Mouse (Mus musculus) fibroblast of lung, adult 2 months (primary cell): ENCODE measurements around the gene Rnf144a.

Experiments
- DNase-seq: peaks from one replicate; pipeline ENCODE4 v3.0.0-alpha.2; 2011; ENCODE audit warnings: low read depth

Gene Rnf144a

DNA sequence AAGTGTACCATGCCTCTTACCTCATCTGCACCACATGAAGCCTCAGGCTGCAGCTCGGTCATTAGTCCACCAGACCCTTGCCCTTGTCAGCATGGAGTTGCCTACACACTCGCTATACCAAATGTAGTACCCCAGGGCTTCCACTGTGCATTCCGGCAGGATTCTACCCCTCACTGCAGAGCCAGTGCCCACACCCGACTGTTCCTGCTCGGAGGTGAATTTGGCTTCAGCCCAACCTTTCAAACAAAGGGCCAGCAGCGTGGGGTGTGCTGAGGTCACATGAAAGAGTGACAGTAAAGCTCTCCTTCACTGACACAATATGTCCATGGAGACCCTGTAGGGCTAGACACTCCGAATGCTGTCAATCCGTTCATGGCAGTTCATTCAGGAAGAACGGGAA is 6.3 kb downstream of the Rnf144a start:
- DNase-seq = no peak

DNA sequence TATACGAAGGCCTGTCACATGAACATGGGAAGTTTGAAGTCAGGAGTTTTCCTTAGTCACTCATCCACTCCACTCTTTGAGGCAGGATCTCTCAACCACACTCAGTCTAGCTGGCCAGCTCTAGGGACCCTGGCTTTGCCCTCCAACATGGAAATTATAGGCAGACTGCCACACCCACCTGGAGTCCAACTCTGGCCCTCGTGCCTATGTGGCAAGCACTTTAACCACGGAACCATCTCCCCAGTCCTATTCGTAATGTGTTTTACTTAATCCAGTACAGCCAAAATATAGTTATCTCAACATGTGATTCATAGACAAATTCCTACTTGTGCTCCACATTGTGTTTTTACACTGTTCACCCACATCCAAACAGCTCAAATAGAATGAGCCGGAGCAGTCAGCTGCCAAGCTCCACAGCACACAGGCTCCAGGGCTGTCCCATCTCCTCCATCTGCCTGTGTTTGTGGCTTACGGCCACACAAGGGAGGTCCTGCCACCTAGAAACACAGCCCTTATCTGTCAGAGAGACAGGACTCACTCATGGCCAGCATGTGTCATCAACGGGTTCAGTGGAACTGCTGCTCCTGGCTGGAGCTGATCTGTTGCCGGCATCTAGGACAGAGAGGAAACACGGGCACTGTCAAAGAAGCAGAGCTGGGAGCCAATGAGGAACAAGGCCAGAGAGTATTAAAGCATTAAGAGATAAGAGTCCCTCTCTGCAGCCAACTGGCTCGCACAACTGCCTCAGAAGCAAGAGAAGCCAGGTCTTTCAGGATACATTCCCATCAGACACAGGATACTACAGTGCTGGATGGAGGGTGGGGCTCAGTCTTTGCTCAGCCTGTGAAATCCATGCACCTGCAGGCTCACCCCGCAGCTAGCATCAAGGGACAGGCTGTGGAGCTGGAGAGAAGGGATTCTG is 10.0 kb downstream of the Rnf144a start:
- no peak for DNase-seq

DNA sequence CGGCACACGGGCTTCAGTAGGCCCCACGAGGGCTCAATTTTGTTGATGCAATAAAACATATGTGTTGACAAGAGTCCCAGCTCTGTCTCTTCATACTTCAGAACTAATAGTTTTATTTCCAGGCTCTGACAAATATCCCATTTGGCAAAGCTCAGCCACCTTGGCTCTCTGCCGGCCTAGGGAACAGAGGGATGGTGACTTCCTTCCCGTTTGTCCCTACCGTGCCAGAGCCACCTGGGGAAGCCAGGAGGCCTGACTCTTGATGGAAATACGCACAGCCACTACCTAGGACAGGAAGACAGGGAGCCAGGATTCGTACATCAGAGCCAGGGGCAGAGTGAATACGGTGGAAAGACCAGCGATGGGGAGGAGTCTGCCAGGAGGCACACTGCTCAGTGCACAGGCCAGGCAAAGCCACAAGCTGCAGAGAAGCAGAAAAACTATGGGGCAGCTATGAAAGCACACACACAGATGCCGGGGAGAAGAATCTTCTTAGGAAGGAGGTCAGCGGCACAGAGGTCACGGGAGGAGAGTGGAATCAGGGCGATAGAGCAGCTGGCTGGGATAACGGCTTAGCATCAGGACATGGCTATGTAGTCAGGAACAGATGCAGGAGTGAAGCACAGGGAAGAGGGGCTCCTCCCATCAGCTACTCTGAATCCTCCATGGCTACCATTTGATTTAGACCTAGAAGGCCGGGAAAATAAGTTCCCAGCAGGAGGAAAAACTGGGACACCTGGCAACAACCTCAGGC is 11.5 kb downstream of the Rnf144a start:
- DNase-seq = no peak

DNA sequence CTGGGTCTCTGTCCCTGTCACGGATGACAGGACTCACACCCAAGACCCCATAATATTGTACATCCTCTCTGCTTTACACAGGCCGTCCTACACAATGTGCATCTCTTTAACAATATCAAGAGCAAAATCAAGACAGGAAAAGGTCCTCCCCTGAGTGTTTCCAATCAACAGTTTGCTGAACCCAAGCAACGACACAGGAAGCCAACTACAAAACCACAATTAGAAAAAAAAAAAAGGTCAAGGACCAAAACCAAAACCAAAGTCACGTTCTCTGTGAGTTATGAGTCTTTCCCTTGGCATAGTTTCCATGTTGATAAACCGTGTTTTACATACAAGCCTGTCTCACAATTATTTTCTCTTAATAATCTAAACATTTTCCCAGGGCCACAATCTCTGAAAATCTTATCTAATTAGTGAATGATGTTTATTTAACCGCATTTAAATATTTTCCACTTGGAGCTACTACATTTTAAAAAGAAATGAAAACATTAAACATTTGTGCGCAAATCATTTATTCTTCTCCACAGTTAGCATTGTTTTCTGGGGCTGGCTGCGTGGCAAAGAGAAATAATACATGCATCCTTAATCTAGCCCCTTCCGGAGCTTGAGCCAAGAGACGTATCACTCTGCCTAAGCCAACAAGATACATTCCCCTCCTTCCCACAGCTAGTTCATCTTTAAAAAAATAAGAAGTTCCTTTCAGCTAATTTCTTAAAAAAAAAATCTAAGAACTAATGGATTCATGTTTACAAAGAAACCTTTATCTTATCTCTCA is 13.2 kb downstream of the Rnf144a start:
- no peak for DNase-seq

DNA sequence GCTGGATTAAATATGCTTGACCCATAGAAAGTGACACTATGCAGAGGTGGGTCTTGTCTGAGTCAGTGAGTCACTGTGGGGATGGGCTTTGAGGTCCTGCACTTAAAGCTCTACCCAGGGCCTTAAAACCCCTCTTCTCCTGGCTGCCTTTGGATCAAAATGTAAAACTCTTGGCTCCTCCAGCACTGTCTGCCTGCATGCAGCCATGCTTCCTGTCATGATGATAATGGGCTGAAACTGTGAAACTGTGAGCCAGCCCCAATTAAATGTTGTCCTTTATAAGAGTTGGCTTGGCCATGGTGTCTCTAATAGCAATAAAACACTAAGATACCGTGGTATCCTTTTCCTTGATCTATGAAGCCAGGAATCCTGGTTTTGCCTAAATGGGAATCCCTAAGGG is 13.8 kb downstream of the Rnf144a start:
- DNase-seq = no peak

DNA sequence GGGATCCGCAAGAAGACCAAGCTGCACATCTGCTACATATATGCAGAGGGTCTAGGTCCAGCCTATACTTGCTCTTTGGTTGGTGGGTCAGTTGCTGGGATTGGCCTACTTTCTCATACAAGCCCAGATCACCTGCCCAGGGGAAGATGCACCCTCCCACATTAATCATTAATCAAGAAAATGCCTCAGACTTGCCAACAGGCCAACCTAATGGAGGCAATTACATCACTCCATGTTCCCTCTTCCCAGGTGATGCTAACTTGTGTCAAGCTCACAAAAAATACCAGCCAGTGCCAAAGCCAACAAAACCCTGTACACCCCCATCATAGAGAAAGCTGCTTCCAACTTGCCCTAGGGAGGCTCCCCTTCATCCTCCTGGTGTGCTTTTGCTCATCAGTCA is 14.3 kb downstream of the Rnf144a start:
- DNase-seq = no peak

DNA sequence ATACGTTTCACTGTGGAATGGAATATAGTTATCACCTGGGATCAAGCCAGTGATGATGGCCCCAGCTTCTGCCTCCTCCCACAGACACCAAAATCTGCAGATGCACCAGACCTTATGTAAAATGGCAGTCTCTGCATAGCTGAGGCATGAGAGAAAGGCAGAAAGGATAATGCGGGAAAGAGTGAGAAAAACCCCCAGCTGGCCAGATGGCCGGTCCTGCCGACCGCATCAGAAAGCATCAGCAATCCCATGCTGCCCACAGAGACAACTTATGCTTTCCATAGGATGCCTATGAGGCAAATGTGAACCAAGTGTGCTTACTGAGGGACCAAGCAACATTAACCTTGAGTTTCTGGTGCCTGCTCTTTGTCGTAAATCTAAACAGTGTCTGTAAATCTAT is 15.7 kb downstream of the Rnf144a start:
- no peak for DNase-seq

DNA sequence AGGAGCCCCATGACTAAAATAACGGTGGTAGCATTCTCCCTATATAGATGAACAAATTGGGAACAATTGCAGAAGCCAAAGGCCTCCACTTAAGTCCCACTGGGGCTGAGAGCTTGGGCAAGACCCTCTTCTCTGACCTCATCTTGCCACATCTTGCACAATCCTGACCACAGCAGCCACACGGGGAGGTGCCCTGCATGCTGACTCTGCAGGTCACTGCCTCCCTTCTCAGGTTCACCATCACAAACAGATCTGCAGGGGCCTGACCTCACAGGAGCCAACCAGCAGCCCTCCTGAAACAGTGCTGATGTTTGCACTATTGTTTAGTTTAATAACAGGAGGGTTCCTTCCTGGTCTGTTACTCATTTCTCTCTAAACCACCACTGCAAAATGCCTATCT is 16.5 kb downstream of the Rnf144a start:
- peak; percentile 69 for DNase-seq

DNA sequence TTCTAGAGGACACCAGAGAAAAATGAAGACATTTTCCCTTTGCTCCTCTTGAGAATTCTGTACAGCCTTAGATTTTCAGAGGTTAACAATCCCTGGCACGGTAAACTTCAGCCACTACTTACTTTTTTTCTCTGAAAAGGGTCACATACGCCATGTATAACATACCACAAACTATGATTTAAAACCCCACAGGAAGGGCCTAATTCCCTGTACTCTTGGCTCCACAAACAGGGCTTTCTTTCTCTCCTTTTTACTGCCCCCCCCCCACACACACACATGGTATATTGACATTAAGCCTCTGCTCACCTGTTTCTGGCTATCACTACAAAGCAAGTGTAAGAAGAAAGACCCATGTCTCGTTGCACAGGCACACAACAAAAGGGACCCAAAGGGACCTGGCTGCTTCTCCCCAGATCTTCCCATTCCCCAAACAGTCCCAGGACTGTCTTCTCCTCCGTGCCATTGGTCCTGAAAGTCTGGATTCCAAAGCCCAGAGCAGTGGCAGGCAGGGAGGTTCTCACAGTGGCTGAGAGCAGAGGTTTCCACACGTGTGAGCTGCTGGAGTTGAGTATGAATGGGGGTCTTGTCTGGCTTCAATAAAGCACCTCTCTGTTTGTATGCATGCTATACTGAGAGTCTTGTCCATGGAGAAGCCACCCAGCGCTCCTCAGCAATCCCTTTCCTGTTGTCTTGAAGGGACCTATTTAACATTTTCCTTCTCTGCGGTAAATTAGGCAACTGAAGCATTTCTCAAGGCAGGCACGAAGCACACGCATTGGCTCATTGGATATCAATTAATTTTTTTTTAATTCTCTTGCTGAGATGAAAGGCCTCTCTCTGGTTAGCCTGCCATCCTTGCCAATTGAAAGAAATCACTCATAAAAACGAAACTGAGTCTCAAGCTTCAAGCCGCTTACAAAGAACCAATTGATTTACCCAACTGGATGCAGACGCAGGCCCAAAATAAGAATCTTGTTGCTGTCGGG is 20.3 kb downstream of the Rnf144a start:
- no peak for DNase-seq

DNA sequence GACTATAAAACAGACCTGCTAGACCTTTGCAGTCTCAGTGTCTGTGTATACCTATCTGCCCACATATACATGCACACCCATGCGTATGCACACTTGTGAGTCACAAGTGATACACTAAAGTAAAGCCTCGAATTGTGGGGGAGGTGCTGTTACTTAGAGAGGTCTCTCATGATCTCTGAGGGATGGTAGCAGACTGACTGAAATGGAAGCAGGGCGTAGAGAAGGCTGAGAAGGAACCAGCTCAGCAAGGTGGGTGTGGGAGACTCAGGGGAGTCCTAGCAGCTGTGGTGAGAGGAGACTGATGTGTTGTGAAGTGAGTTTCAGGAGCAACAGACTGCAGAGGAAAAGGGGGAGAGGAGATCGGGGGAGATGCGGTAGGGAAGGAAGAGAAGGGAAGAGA is 21.8 kb downstream of the Rnf144a start:
- no peak for DNase-seq

DNA sequence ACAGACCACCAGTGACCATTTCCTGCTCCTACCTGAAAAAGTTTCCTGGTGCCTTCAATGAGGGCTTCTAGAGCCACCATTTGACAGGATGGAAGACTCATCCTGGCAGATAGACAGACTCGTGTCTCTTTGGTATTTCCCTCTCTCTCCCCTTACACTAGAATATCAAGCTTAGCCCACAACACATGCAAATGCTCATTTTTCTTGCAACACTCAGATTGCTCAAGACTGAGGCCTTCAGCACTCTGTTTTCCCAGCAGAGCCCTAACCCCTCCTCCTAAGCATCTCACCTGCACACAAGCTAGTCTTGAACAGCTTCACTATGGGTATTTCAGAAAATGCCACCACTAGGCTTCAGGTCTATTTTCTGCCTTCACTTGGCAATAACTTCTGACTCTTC is 23.9 kb downstream of the Rnf144a start:
- no peak for DNase-seq

DNA sequence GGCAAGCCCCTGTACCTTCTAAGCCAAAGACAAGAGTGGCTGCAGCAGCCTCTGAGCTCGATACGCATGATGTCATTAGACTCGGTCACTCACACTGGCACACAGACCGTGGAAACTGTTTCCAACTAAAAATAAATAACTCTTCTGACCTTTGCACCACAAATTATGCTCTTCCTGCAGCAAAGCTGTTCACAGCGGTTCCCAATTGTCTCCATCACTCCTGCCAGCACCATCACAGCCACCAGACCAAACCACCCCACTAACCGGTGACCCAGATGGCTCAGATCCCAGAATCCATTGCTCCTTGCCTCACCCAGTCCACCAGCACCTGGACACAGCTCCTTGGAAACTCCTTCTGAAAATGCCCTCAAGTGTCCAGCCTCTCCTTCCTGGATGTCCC is 27.5 kb downstream of the Rnf144a start:
- no peak for DNase-seq

DNA sequence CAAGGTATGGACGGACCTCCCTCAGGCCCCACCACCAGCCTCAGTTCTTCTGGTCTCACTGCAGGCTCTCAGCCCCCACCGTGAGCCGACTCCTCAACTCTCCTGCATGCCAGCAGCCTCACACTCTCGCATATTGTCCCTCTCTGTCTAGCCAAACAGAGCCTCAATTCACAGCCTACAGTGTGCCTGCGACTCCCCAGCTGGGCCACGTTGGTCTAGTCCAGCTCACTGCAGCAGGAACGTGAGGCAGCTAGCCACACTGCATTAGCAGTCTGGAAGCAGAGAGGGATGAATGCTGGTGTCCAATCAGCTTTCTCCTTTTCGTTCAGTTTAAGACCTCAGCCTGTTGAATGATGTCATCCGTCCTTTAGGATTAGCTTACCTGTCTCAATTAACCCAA is 28.1 kb downstream of the Rnf144a start:
- no peak for DNase-seq

DNA sequence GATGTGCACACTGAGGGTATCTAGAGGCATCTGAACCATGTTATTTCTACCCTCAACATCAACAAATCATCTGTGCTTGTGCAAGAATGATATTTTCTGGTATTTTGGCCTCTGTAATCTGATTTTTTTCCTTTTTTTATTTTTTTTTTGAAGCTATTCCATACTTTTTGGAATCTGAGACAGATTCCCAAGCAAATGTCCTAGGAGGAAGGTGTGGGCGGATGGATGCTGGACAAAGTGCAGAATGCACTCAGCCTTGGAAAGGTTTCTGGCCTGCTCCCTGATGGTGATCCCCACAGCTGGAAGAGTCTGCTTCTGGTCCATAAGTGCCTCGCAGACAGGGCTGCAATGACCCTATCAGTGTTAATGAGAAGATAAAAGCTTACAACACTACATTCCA is 28.9 kb downstream of the Rnf144a start:
- no peak for DNase-seq

DNA sequence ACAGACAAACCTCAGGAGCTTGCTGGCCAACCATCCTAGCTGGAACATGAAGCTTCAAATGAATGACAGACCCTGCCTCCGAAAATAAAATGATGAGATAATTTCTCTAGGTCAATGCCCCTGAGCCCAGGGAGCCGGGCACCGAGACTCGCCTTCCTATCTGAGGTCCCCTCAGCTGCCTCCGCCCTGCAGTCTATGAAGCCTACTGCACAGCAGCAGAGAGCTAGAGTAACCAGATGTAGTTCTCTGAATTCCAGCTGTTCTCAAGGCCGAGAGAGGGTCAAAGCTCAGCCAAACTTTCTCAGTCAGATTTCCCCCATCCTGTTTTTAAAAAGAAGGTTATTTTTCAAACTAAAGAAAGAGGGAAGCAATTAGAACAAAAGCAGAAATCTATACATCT is 29.3 kb downstream of the Rnf144a start:
- no peak for DNase-seq

DNA sequence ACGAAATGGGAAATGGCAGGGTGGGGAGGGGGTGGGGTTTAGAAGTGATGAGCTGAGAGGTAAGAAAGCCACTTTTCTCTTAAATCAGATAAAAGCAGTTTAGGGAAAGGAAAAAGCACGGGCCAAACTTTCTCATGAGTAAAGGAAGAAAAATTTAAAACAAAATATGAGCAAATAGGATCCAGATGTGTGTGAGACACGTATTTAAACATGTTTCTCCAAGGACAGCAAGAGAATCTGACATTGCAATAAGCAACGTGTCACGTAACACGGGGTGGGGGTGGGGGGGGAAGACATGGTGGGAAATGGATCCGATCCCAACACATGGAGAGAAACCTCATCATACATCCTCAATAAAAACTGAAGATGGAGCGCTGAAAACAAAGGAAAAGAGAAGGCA is 33.3 kb downstream of the Rnf144a start:
- DNase-seq = peak; percentile 58

DNA sequence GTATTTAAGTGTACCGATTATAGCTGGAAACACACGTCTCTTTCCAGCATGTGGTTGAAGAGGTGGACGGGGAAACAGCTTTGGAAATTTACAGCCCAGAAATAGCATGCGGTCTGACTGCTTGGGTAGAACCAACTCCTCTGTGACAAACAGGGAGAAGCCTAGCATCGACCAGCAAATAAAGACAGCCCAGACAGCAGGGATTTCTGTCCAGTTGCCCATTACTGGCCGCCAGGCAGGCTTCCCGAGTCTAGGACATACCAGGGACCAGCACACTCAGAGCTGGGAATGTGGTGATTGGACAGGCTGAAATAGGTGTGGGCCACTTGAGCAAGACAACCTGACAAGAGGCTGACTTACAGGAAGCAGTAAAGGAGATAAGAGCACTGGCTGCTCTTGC is 35.3 kb downstream of the Rnf144a start:
- no peak for DNase-seq

DNA sequence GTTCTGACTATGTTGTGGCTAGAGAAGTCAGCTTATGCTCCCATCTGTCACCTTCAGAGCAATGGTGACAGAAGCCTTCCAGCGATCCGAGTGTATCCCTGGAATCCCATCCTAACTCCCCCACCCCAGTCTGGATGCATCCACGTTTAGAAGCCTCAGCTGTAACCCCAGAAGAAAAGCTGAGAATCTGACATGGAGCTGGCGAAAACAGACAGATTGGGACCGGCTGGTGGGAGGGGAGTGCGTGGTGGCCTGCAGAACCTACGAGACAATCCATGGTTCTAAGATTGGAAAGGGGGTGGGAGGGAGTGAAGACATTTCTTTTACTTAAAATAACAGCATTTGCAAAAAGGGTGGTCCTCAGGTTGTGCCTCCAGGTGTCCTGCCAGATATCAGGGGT is 37.4 kb downstream of the Rnf144a start:
- DNase-seq = no peak

DNA sequence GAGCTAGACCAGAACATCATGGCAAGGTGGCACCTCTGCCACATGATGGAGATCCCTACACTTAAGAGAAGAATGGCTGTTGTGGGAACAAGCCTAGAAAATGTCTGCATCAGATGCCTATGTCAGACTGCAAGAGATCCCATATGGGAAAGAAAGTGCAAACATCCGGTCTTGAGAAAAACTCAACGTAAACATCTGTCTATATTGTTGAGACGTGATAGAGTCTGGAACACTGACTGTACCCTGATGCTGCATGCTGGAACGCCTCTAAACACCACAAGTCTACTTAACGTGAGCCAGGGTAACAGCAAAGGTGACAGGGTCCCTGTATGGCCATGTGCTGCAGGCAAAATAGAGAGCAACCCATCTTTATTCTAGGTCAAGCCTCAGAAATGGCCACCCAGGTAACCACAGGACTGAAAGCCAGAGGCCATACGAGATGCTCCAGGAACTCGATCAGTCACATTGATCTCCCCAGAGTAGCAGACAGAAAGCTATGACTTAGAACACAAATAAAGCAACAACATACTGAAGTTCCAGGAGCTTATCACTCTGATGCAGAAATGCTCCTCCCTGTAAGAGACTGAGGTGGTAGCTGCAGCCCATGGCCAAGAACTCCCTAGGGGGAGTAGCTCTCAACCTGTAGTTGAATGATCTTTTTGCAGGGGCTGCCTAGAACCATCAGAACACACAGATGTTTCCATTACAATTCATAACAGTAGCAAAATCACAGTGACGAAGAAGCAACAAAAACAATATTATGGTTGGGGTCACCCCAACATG is 38.3 kb downstream of the Rnf144a start:
- DNase-seq = no peak

DNA sequence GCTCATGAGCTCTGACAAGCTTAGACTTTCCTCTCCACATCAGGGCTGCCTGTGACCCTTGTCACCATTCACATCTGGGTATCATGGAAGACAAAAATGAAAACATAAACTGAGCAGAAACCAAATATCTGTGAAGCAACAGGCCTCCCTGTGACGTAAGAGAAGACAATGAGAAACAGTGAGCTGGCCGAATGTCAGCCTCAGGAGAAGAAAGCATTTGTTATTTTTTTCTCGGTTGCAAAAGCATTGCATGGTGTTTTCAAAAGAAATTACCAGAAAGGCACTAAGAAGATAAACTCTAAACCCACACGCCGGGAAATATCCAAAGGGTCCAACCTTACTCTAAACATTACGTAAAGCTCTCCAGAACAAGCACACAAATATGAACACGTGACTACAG is 41.3 kb downstream of the Rnf144a start:
- peak; percentile 50 for DNase-seq

DNA sequence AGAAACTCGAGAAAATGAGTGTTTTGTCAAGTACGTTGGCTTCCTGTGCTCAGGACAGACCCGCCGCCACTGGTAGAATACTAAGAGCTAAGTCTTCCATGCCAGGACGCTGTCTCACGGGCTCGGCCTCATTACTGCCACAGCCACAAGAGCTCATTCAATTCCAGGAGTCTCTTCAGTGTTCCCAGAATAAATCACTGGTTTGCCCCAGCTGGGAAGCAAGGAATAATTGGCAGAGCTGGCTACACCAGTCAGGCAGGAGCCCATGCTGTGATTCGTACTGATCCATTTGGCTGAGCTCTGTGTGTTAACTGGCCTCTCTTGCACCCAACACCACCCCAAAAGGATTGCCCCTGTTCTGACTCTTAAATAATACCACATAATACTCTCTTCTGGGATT is 45.0 kb downstream of the Rnf144a start:
- no peak for DNase-seq
